Mouse (Mus musculus): Measurements from ENCODE around the gene Pard3b. TPM values are rescaled to one million over a fixed set of nuclear protein-coding genes. Genes with fewer than 3 reads are reported as not detected.

Pard3b gene
- total RNA-seq, 2 experiments from 2014 or later: 15.7 to 18.2 TPM

GRCm38 (mm10) chr1:62382807-62383514, 744.3 kb downstream of the Pard3b start:
- DNase-seq (ENCODE audit: low spot score in 2 of 2): no peak

GRCm38 (mm10) chr1:62384241-62384640, 745.6 kb downstream of the Pard3b start:
- no peak for DNase-seq (ENCODE audit: low spot score in 2 of 2)

- DNase-seq (ENCODE audit: low spot score in 2 of 2): no peak
These were observed 749.4 kb downstream of the Pard3b start for GRCm38 (mm10) chr1:62388013-62388412.

GRCm38 (mm10) chr1:62392863-62393262, 754.2 kb downstream of the Pard3b start:
- DNase-seq (ENCODE audit: low spot score in 2 of 2): no peak

DNA sequence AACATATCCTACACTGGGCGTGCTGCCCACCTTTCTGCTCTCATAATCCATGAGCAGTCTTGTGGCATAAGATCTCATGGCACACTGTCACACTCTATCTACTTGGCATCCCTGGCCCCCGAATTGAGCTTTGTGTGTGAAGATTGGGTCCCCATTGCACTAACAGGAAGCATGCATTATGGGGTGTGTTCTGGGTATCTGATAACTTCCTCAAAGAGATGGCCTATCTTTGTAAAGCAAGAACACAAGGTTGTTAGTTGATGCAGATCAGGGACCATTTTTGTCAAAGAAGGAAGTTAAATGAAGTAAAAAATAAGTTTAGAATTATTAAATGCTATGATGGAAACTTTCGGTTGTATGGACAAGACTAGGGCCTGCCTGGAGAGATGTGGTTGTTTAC, 755.9 kb downstream of the Pard3b start:
- no peak for DNase-seq (ENCODE audit: low spot score in 2 of 2)

DNA sequence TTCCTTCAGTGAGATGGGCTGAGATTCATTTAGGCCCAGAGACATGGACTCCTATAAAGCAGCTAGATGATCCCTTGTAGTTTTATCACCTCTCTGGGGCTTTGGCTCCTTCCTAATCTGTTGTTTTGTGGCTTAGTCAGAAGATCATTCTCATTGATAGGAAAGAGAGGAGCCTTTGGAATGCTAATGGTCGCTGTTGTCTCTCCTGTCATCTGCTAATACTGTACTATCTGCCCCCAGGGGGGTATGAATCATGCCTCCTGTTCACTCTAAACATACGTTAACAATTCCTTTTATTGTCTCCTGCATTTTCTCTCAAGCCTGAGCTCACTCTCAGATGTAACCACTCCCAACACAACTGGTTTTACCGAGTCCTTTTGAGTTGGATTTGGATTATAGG, 759.6 kb downstream of the Pard3b start:
- no peak for DNase-seq (ENCODE audit: low spot score in 2 of 2)

GRCm38 (mm10) chr1:62398738-62399137, 760.1 kb downstream of the Pard3b start:
- no peak for DNase-seq (ENCODE audit: low spot score in 2 of 2)

DNA sequence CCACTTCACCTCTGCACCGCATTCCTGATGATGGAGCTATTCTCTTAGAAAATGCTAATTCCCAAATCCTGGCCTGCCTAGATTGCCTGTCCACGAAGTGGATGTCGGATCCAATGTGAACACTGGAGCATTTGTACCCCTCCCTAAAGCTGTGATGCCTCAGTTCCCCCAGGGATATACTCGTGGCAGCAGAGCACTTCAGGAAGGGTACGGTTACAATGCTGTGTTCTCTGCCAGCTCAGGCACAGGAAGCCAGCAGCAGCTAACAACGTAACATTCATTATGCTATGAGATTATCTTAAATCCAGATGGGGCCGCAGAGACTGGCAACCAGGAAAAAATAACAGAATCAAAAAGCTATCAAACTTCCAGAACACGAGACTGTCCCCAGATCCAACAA, 766.4 kb downstream of the Pard3b start:
- DNase-seq (ENCODE audit: low spot score in 2 of 2): no peak

DNA sequence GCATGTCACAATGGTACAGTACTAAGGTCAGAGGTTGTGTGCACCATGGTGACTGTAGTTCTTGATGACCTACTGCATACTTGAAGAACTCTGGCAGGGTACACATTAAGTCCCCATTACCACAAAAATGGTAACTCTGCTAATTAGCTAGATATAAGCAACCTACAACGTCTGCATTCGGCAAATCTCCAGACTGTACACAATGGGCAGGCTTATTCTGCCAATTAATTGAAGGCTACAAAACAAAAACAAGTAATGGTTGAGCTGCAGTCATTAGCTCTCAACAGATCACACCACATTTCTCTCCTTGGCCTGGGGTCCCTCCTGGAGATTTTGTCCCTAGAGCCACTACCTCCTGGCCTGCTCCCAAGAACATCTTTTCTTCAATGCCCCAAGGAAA, 772.7 kb downstream of the Pard3b start:
- DNase-seq (ENCODE audit: low spot score in 2 of 2): no peak

DNA sequence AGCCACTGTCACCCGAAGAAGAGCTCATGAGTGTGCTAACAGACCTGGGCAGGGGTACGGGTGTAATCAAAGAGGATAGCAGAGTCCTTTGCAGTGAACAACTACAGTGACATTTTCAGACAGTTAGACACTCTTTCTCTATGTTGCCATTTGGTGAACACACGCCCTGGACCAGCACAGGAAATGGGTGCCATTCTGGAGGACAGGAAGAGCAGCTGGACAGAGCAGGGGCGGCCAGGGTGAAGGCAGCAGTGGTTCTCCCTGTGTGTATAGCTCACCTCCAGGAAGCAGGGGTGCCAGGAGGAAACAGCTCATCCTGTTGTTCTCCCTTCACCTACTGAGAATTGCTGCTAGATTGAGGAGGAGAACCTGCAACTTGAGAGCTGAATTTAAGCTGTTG, 773.4 kb downstream of the Pard3b start:
- DNase-seq (ENCODE audit: low spot score in 2 of 2): no peak

GRCm38 (mm10) chr1:62412988-62413387, 774.4 kb downstream of the Pard3b start:
- no peak for DNase-seq (ENCODE audit: low spot score in 2 of 2)

DNA sequence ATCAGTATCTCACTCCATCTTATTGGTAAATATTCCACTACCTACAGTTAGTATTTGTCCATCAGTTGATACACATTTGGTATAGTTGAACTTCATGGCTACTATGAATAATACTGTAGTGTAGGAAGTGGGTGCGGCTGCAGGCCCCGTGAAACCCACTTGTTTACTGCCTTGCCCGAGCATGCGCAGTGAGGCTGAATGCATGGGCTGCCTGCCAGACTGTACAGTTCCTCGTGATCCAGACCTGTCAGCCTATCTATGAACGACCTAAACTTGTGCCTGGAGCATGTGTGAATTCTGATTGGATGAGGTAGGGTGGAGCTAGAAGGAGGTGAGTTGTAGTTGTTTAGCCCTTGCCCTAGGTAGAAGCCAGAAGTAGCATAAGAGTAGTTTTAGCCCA, 775.9 kb downstream of the Pard3b start:
- DNase-seq (ENCODE audit: low spot score in 2 of 2): no peak

DNA sequence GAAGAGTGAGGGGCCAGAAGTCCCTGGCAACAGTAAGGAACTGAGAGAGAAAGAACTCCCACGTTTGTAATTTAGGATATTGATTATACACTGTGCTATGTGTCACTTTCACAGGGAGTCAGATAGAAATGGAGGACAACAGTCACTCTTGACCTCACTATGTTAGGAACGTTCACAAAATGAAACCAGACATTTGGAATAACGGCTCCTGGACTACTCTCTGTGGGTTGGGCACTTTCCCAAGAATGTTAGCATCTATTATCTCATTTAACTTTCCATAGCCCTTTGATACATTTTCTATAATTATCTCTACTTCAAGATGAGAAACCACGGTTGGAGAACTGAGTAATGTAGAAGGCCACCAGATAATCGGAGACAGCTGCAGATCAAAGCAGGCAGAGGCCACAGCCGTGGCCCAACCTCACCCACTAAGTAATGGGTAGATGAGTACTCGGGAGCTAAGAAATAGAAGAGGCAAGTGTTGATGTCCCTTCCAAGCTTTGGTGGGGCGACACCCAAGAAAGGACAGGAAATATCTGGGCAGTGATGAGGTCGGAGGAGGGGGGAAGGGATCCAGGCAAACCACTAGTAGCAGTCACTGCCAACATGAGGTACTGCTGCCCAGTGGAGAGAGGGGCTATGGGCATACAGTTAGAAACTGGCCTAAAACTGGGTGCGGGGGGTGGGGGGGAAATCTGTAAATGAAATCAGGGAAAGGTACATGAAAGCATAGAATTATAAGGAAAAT, 778.2 kb downstream of the Pard3b start:
- DNase-seq (ENCODE audit: low spot score in 2 of 2): no peak

- no peak for DNase-seq (ENCODE audit: low spot score in 2 of 2)
These were observed 784.4 kb downstream of the Pard3b start for GRCm38 (mm10) chr1:62422896-62423650.

- no peak for DNase-seq (ENCODE audit: low spot score in 2 of 2)
These were observed 786.7 kb downstream of the Pard3b start for GRCm38 (mm10) chr1:62425369-62425768.

- no peak for DNase-seq (ENCODE audit: low spot score in 2 of 2)
These were observed 790.1 kb downstream of the Pard3b start for GRCm38 (mm10) chr1:62428736-62429135.

- no peak for DNase-seq (ENCODE audit: low spot score in 2 of 2)
These were observed 790.9 kb downstream of the Pard3b start for GRCm38 (mm10) chr1:62429333-62430182.

- no peak for DNase-seq (ENCODE audit: low spot score in 2 of 2)
These were observed 792.4 kb downstream of the Pard3b start for GRCm38 (mm10) chr1:62431054-62431453.

- no peak for DNase-seq (ENCODE audit: low spot score in 2 of 2)
These were observed 795.3 kb downstream of the Pard3b start for GRCm38 (mm10) chr1:62433891-62434290.

DNA sequence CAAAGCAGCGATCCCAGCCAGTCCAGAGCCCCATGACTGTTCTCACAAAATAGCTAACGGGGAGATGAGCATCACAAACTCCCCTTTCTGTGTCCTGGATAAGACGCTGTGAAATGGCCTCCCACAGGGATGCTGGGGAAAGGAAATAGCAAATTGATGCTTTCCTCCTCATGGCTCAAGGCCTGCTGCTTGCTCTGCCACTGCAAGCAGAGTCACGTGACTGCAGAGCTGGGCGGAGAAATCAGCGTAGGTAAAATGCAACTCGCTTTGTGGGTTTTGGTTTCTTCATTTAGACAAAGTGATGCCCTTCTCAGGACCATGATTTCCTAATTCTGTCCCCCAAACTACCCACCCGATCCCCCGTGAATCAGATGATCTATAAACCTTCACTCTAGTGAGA, 797.2 kb downstream of the Pard3b start:
- DNase-seq (ENCODE audit: low spot score in 2 of 2): no peak

GRCm38 (mm10) chr1:62436304-62436703, 797.7 kb downstream of the Pard3b start:
- DNase-seq (ENCODE audit: low spot score in 2 of 2): no peak

All from gastrocnemius, postnatal 4 days (tissue).